Mouse (Mus musculus) small intestine, adult 2 months (tissue): ENCODE measurements around the gene Casp12. TPM values are rescaled to one million over a fixed set of nuclear protein-coding genes. Genes with fewer than 3 reads are reported as not detected.

Experiments used
- H3K27ac ChIP-seq: fragments of 200-500 bp; 2 replicates; pipeline ENCODE4 v1.5.1; 2012; ENCODE audit warnings: low read depth, low read length, control low read depth, inconsistent platforms; ENCODE audit not compliant: insufficient read depth
- H3K27me3 ChIP-seq: fragments of 200-500 bp; 2 replicates; pipeline ENCODE4 v1.6.1; 2012; ENCODE audit warnings: mild to moderate bottlenecking, moderate library complexity, low read length, inconsistent platforms; ENCODE audit not compliant: control insufficient read depth, insufficient read depth
- H3K36me3 ChIP-seq: fragments of 200-500 bp; 2 replicates; pipeline ENCODE4 v1.6.1; 2012; ENCODE audit warnings: mild to moderate bottlenecking, low read length, control low read depth, inconsistent platforms; ENCODE audit not compliant: control insufficient read depth, insufficient read depth
- H3K4me1 ChIP-seq: fragments of 200-500 bp; 2 replicates; pipeline ENCODE4 v1.6.1; 2012; ENCODE audit warnings: low read length, inconsistent platforms, mixed read lengths; ENCODE audit not compliant: control insufficient read depth, insufficient read depth, insufficient read length
- H3K4me3 ChIP-seq: fragments of 200-500 bp; 2 replicates; pipeline ENCODE4 v1.5.1; 2012; ENCODE audit warnings: low read depth, mild to moderate bottlenecking, control low read depth, inconsistent platforms, low read length, moderate library complexity
- CTCF ChIP-seq: fragments of 200-500 bp; IDR thresholded peaks from 2 replicates; pipeline ENCODE4 v1.5.1; 2012; ENCODE audit warnings: low read depth, mild to moderate bottlenecking, control low read depth, inconsistent platforms, low read length, moderate library complexity, mixed read lengths; ENCODE audit not compliant: insufficient replicate concordance, insufficient read length; ENCODE audit errors: extremely low read depth
- POLR2A ChIP-seq: fragments of 200-500 bp; IDR thresholded peaks from 2 replicates; pipeline ENCODE4 v1.6.1; 2012; ENCODE audit warnings: low read depth, mild to moderate bottlenecking, control low read depth, inconsistent platforms, low read length, moderate library complexity
- WGBS: fragments of 180-500 bp; shearing (Covaris S2); methylation state at CpG from one replicate; pipeline ENCODE4 v1.1.7; 2018; 5-methylcytosine and 5-hydroxymethylcytosine counted together
- polyA plus RNA-seq: library from polyadenylated mRNA; depleted of rRNA; stranded (reverse); fragments of >200 nt; gene quantifications from 2 replicates; pipeline ENCODE4 v1.2.3, GENCODE M21; 2012

The Casp12 gene
- polyA plus RNA-seq, 1 experiment = 0.32 TPM

DNA sequence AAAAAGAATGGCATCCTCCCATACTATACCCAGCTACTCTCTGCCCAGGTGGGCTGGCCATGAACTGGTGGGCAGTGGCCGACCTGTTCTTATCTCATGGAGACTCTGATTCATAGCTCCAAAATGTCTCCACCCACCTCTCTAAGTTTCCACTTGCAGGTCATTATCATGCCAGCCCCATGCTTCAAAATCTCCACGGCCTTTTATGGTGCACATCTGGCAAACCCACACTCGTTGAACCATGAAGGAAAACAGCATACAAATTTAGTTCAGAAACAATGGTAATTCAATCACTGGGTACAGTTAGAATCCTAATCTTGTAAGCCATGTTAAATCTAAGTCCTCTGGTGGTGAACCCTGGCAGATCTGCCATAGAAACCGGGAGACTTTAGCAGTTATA is 33.8 kb upstream of the Casp12 start:
- Histone ChIP-seq H3K27ac (peak overlapping the region; percentile 58; the same call in 1 of the 2 replicates), H3K4me3 (no peak overlapping the region), H3K27me3 (no peaks in the 10 kb centered on the region), H3K36me3 (peaks cover 9% of the 10 kb centered on the region), H3K4me1 (peaks cover 7% of the 10 kb centered on the region; the same call in 1 of the 2 replicates)
- WGBS = 31% methylated on average over 4 of the region's 4 CpGs
- TF ChIP-seq POLR2A (no peak), CTCF (no peak)

- H3K4me1 ChIP-seq = peaks cover 6% of the 10 kb centered on the region
- no peak overlapping the region for H3K4me3 ChIP-seq
- no peaks in the 10 kb centered on the region for H3K27me3 ChIP-seq
- no peak for TF ChIP-seq CTCF
- no peak for TF ChIP-seq POLR2A
- no peak overlapping the region for H3K27ac ChIP-seq
- 57% methylated on average over 3 of the region's 3 CpGs for WGBS
- H3K36me3 ChIP-seq = peaks cover 14% of the 10 kb centered on the region
Observed at GRCm38 (mm10) chr9:5328204-5328603, 17.0 kb upstream of the Casp12 start.

DNA sequence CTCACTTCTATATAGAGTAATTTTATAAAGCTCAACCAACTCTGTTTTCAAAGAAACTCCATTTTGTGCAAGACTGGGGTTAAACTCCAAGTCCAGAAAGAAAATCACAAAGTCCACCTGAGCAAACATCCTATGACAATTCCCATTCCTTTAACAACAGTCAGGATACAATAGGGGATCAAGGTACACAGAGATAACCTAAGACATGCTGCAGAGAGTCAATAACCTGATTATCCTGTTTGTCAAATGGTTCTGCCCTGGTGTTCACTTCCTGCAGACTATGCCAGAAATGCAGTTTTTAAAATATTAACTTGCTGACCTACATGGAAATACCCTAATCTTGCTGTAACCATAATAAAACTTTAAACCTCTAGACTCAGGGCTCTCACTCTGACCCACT is 12.8 kb upstream of the Casp12 start:
- peaks cover 13% of the 10 kb centered on the region; the same call in 1 of the 2 replicates for H3K36me3 ChIP-seq
- peaks cover 8% of the 10 kb centered on the region for H3K4me1 ChIP-seq
- peak overlapping the region; percentile 94 for H3K27ac ChIP-seq
- H3K4me3 ChIP-seq = no peak overlapping the region
- TF ChIP-seq CTCF (no peak), POLR2A (no peak)
- no peaks in the 10 kb centered on the region for H3K27me3 ChIP-seq

DNA sequence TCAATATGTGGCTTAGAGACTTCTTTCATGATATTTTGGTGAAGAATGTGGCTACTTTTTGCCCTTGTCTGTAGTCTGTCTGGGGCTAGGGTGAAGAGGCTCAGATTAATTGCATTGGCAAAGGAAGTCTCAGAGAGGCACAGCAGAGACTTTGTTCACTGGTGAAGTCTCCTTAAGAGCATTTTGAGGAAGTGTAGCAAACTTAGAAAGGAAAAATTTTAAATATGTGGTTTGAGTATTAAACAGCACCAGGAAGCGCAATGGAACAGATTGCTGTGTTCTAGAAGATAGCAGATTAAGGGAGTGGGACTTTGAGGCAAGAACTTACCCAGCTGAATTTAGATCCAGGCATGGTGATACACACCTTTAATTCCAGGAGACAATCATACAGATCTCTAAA is 11.8 kb upstream of the Casp12 start:
- Histone ChIP-seq H3K27ac (peak overlapping the region; percentile 94), H3K4me1 (peaks cover 8% of the 10 kb centered on the region), H3K36me3 (peaks cover 11% of the 10 kb centered on the region; the same call in 1 of the 2 replicates), H3K4me3 (no peak overlapping the region), H3K27me3 (no peaks in the 10 kb centered on the region)
- TF ChIP-seq CTCF = no peak
- 84% methylated on average over 1 of the region's 1 CpGs for WGBS

- Histone ChIP-seq H3K4me3 (no peak overlapping the region), H3K27me3 (no peaks in the 10 kb centered on the region), H3K36me3 (no peaks in the 10 kb centered on the region), H3K4me1 (0 out of 2 replicates have a peak, but pooled peaks cover 2% of the 10 kb centered on the region), H3K27ac (no peak overlapping the region)
- 66% methylated on average over 1 of the region's 1 CpGs for WGBS
- no peak for TF ChIP-seq CTCF
- no peak for TF ChIP-seq POLR2A
Observed at GRCm38 (mm10) chr9:5343092-5343491, 2.1 kb upstream of the Casp12 start.

- no peak for TF ChIP-seq CTCF
- no peak for TF ChIP-seq POLR2A
- 86% methylated on average over 4 of the region's 4 CpGs for WGBS
- H3K4me3 ChIP-seq = no peak overlapping the region
Observed at GRCm38 (mm10) chr9:5344090-5344489, 1.1 kb upstream of the Casp12 start.

GRCm38 (mm10) chr9:5347381-5347780 is 2.2 kb downstream of the Casp12 start:
- no peaks in the 10 kb centered on the region for H3K36me3 ChIP-seq
- TF ChIP-seq CTCF = no peak
- TF ChIP-seq POLR2A = no peak
- H3K4me3 ChIP-seq = no peak overlapping the region
- no peaks in the 10 kb centered on the region for H3K27me3 ChIP-seq
- 82% methylated on average over 4 of the region's 4 CpGs for WGBS
- no peak overlapping the region for H3K27ac ChIP-seq
- H3K4me1 ChIP-seq = 0 out of 2 replicates have a peak, but pooled peaks cover 2% of the 10 kb centered on the region

More at GRCm38 (mm10) chr9:5344090-5344489, 1.1 kb upstream of the Casp12 start:
- 0 out of 2 replicates have a peak, but pooled peaks cover 2% of the 10 kb centered on the region for H3K4me1 ChIP-seq
- H3K36me3 ChIP-seq = no peaks in the 10 kb centered on the region
- no peaks in the 10 kb centered on the region for H3K27me3 ChIP-seq
- no peak overlapping the region for H3K27ac ChIP-seq

DNA sequence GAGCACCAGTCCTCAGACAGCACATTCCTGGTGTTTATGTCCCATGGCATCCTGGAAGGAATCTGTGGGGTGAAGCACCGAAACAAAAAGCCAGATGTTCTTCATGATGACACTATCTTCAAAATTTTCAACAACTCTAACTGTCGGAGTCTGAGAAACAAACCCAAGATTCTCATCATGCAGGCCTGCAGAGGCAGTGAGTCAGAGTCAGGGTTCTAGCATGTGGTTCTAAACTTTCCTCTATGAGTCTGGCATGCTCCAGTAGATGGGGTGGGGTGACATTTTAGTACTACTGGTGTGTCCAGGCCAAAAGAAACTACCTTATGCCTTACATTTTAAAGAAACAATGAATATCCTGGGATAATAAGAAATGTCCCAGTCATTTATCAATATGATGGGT is 8.4 kb downstream of the Casp12 start:
- H3K27ac ChIP-seq = no peak overlapping the region
- no peaks in the 10 kb centered on the region for H3K4me1 ChIP-seq
- H3K4me3 ChIP-seq = no peak overlapping the region
- no peaks in the 10 kb centered on the region for H3K27me3 ChIP-seq
- TF ChIP-seq POLR2A (no peak), CTCF (no peak)
- WGBS = 73% methylated on average over 2 of the region's 2 CpGs
- no peaks in the 10 kb centered on the region for H3K36me3 ChIP-seq
